Mouse (Mus musculus) small intestine, adult 2 months (tissue): ENCODE data around the gene Gpr161.

Experiments used
- CTCF ChIP-seq: fragments of 200-500 bp; IDR thresholded peaks from 2 replicates; pipeline ENCODE4 v1.5.1; 2012; ENCODE audit warnings: low read depth, mild to moderate bottlenecking, control low read depth, inconsistent platforms, low read length, moderate library complexity, mixed read lengths; ENCODE audit not compliant: insufficient replicate concordance, insufficient read length; ENCODE audit errors: extremely low read depth
- POLR2A ChIP-seq: fragments of 200-500 bp; IDR thresholded peaks from 2 replicates; pipeline ENCODE4 v1.6.1; 2012; ENCODE audit warnings: low read depth, mild to moderate bottlenecking, control low read depth, inconsistent platforms, low read length, moderate library complexity

- no peak for TF ChIP-seq CTCF
- TF ChIP-seq POLR2A = no peak
Observed at GRCm38 (mm10) chr1:165284096-165284495, 11.5 kb upstream of the Gpr161 start.
